Mouse (Mus musculus) bone marrow macrophage, adult 2 months (primary cell): ENCODE data around the gene Cct2.

Experiments used
- CTCF ChIP-seq: IDR thresholded peaks from 2 replicates; pipeline ENCODE4 v1.5.1; 2012; ENCODE audit warnings: low read depth, mild to moderate bottlenecking, low read length, moderate library complexity
- POLR2A ChIP-seq: IDR thresholded peaks from 2 replicates; pipeline ENCODE4 v1.6.1; 2012; ENCODE audit warnings: mild to moderate bottlenecking, low read depth, low read length, borderline replicate concordance

GRCm38 (mm10) chr10:117110271-117110670, 46.7 kb upstream of the Cct2 start:
- TF ChIP-seq POLR2A (no peak), CTCF (no peak)
